Mouse (Mus musculus): ENCODE measurements at regions not wholly inside any gene's neighbourhood (a gene's known extent, or its start where the extent isn't known, plus 50 kb on each side); places are given as distances from the start of the nearest gene placed in this dataset.
A peak's percentile ranks its signal among the peaks of the same experiment; 100 is the strongest.

GRCm38 (mm10) chr10:98500315-98500714 lies 413.9 kb upstream of the Atp2b1 start:
- no peaks in the 10 kb centered on the region for H3K9me3 ChIP-seq (ENCODE audit: control insufficient read depth, low read length)
- ATAC-seq (ENCODE audit: low FRiP score) = no peak
- no peaks in the 10 kb centered on the region for H3K27me3 ChIP-seq (ENCODE audit: control insufficient read depth, insufficient read depth, low read length)
- no peak overlapping the region for H3K9ac ChIP-seq (ENCODE audit: low read length)
- H3K4me1 ChIP-seq (ENCODE audit: control insufficient read depth, insufficient read depth, low read length) = no peaks in the 10 kb centered on the region
- WGBS = 89% methylated on average over 4 of the region's 4 CpGs
- no peak overlapping the region for H3K4me3 ChIP-seq (ENCODE audit: low read depth, low read length)
- no peaks in the 10 kb centered on the region for H3K36me3 ChIP-seq (ENCODE audit: control insufficient read depth, insufficient read depth, low read length)
- no peak for DNase-seq (ENCODE audit: low spot score, missing footprints)
- H3K27ac ChIP-seq (ENCODE audit: low read depth, low read length) = no peak overlapping the region
- H3K4me2 ChIP-seq = no peak overlapping the region

- no peaks in the 10 kb centered on the region for H3K9me3 ChIP-seq (ENCODE audit: control insufficient read depth, low read length)
- DNase-seq (ENCODE audit: low spot score, missing footprints) = no peak
- H3K4me3 ChIP-seq (ENCODE audit: low read depth, low read length) = no peak overlapping the region
- no peaks in the 10 kb centered on the region for H3K4me1 ChIP-seq (ENCODE audit: control insufficient read depth, insufficient read depth, low read length)
- no peaks in the 10 kb centered on the region for H3K27me3 ChIP-seq (ENCODE audit: control insufficient read depth, insufficient read depth, low read length)
- ATAC-seq (ENCODE audit: low FRiP score) = no peak
- no peak overlapping the region for H3K27ac ChIP-seq (ENCODE audit: low read depth, low read length)
- H3K36me3 ChIP-seq (ENCODE audit: control insufficient read depth, insufficient read depth, low read length) = no peaks in the 10 kb centered on the region
- no peak overlapping the region for H3K9ac ChIP-seq (ENCODE audit: low read length)
- no peak overlapping the region for H3K4me2 ChIP-seq
- 83% methylated on average over 5 of the region's 5 CpGs for WGBS
Observed at GRCm38 (mm10) chr10:98501566-98501965, 412.6 kb upstream of the Atp2b1 start.

- Histone ChIP-seq H3K9ac (ENCODE audit: low read length) (no peak overlapping the region), H3K9me3 (ENCODE audit: control insufficient read depth, low read length) (no peaks in the 10 kb centered on the region), H3K4me3 (ENCODE audit: low read depth, low read length) (no peak overlapping the region), H3K27me3 (ENCODE audit: control insufficient read depth, insufficient read depth, low read length) (no peaks in the 10 kb centered on the region), H3K4me1 (ENCODE audit: control insufficient read depth, insufficient read depth, low read length) (no peaks in the 10 kb centered on the region), H3K4me2 (no peak overlapping the region), H3K36me3 (ENCODE audit: control insufficient read depth, insufficient read depth, low read length) (no peaks in the 10 kb centered on the region), H3K27ac (ENCODE audit: low read depth, low read length) (no peak overlapping the region)
- 83% methylated on average over 3 of the region's 3 CpGs for WGBS
- ATAC-seq (ENCODE audit: low FRiP score) = no peak
- no peak for DNase-seq (ENCODE audit: low spot score, missing footprints)
Observed at GRCm38 (mm10) chr10:98504524-98504923, 409.7 kb upstream of the Atp2b1 start.

- no peak overlapping the region for H3K9ac ChIP-seq (ENCODE audit: low read length)
- no peak overlapping the region for H3K27ac ChIP-seq (ENCODE audit: low read depth, low read length)
- H3K36me3 ChIP-seq (ENCODE audit: control insufficient read depth, insufficient read depth, low read length) = no peaks in the 10 kb centered on the region
- no peaks in the 10 kb centered on the region for H3K4me1 ChIP-seq (ENCODE audit: control insufficient read depth, insufficient read depth, low read length)
- no peak overlapping the region for H3K4me2 ChIP-seq
- 30% methylated on average over 5 of the region's 5 CpGs for WGBS
- DNase-seq (ENCODE audit: low spot score, missing footprints) = no peak
- no peak for ATAC-seq (ENCODE audit: low FRiP score)
- H3K4me3 ChIP-seq (ENCODE audit: low read depth, low read length) = no peak overlapping the region
- no peaks in the 10 kb centered on the region for H3K27me3 ChIP-seq (ENCODE audit: control insufficient read depth, insufficient read depth, low read length)
- H3K9me3 ChIP-seq (ENCODE audit: control insufficient read depth, low read length) = no peaks in the 10 kb centered on the region
Observed at GRCm38 (mm10) chr10:98508515-98509143, 405.6 kb upstream of the Atp2b1 start.

- ATAC-seq (ENCODE audit: low FRiP score) (no peak), DNase-seq (ENCODE audit: low spot score, missing footprints) (no peak)
- no peaks in the 10 kb centered on the region for H3K4me1 ChIP-seq (ENCODE audit: control insufficient read depth, insufficient read depth, low read length)
- H3K36me3 ChIP-seq (ENCODE audit: control insufficient read depth, insufficient read depth, low read length) = no peaks in the 10 kb centered on the region
- no peak overlapping the region for H3K27ac ChIP-seq (ENCODE audit: low read depth, low read length)
- peaks cover 5% of the 10 kb centered on the region; the same call in 1 of the 2 replicates for H3K9me3 ChIP-seq (ENCODE audit: control insufficient read depth, low read length)
- 91% methylated on average over 1 of the region's 1 CpGs for WGBS
- no peak overlapping the region for H3K4me3 ChIP-seq (ENCODE audit: low read depth, low read length)
- no peak overlapping the region for H3K4me2 ChIP-seq
- H3K9ac ChIP-seq (ENCODE audit: low read length) = no peak overlapping the region
- H3K27me3 ChIP-seq (ENCODE audit: control insufficient read depth, insufficient read depth, low read length) = no peaks in the 10 kb centered on the region
Observed at GRCm38 (mm10) chr10:98514836-98515235, 399.4 kb upstream of the Atp2b1 start.

- H3K36me3 ChIP-seq (ENCODE audit: control insufficient read depth, insufficient read depth, low read length) = no peaks in the 10 kb centered on the region
- no peak overlapping the region for H3K4me2 ChIP-seq
- no peak overlapping the region for H3K27ac ChIP-seq (ENCODE audit: low read depth, low read length)
- no peak for ATAC-seq (ENCODE audit: low FRiP score)
- peaks cover 5% of the 10 kb centered on the region; the same call in 1 of the 2 replicates for H3K9me3 ChIP-seq (ENCODE audit: control insufficient read depth, low read length)
- H3K9ac ChIP-seq (ENCODE audit: low read length) = no peak overlapping the region
- no peaks in the 10 kb centered on the region for H3K27me3 ChIP-seq (ENCODE audit: control insufficient read depth, insufficient read depth, low read length)
- DNase-seq (ENCODE audit: low spot score, missing footprints) = no peak
- no peak overlapping the region for H3K4me3 ChIP-seq (ENCODE audit: low read depth, low read length)
- H3K4me1 ChIP-seq (ENCODE audit: control insufficient read depth, insufficient read depth, low read length) = no peaks in the 10 kb centered on the region
- 97% methylated on average over 2 of the region's 2 CpGs for WGBS
Observed at GRCm38 (mm10) chr10:98517609-98518008, 396.6 kb upstream of the Atp2b1 start.

- DNase-seq (ENCODE audit: low spot score, missing footprints) (peak; percentile 6), ATAC-seq (ENCODE audit: low FRiP score) (no peak)
- no peaks in the 10 kb centered on the region; the same call in 1 of the 2 replicates for H3K9me3 ChIP-seq (ENCODE audit: control insufficient read depth, low read length)
- no peak overlapping the region for H3K4me2 ChIP-seq
- no peaks in the 10 kb centered on the region for H3K4me1 ChIP-seq (ENCODE audit: control insufficient read depth, insufficient read depth, low read length)
- no peak overlapping the region for H3K4me3 ChIP-seq (ENCODE audit: low read depth, low read length)
- no peak overlapping the region for H3K27ac ChIP-seq (ENCODE audit: low read depth, low read length)
- WGBS = 80% methylated on average over 4 of the region's 4 CpGs
- H3K9ac ChIP-seq (ENCODE audit: low read length) = no peak overlapping the region
- H3K36me3 ChIP-seq (ENCODE audit: control insufficient read depth, insufficient read depth, low read length) = no peaks in the 10 kb centered on the region
- H3K27me3 ChIP-seq (ENCODE audit: control insufficient read depth, insufficient read depth, low read length) = no peaks in the 10 kb centered on the region
Observed at GRCm38 (mm10) chr10:98529565-98529964, 384.6 kb upstream of the Atp2b1 start.

- no peaks in the 10 kb centered on the region for H3K27me3 ChIP-seq (ENCODE audit: control insufficient read depth, insufficient read depth, low read length)
- H3K36me3 ChIP-seq (ENCODE audit: control insufficient read depth, insufficient read depth, low read length) = no peaks in the 10 kb centered on the region
- DNase-seq (ENCODE audit: low spot score, missing footprints) (peak; percentile 53), ATAC-seq (ENCODE audit: low FRiP score) (no peak)
- no peak overlapping the region for H3K4me3 ChIP-seq (ENCODE audit: low read depth, low read length)
- no peak overlapping the region for H3K4me2 ChIP-seq
- 96% methylated on average over 4 of the region's 4 CpGs for WGBS
- H3K4me1 ChIP-seq (ENCODE audit: control insufficient read depth, insufficient read depth, low read length) = no peaks in the 10 kb centered on the region
- no peaks in the 10 kb centered on the region for H3K9me3 ChIP-seq (ENCODE audit: control insufficient read depth, low read length)
- no peak overlapping the region for H3K27ac ChIP-seq (ENCODE audit: low read depth, low read length)
- no peak overlapping the region for H3K9ac ChIP-seq (ENCODE audit: low read length)
Observed at GRCm38 (mm10) chr10:98531425-98531824, 382.8 kb upstream of the Atp2b1 start.

GRCm38 (mm10) chr10:98538706-98539105 lies 375.5 kb upstream of the Atp2b1 start:
- Histone ChIP-seq H3K36me3 (ENCODE audit: control insufficient read depth, insufficient read depth, low read length) (no peaks in the 10 kb centered on the region), H3K4me1 (ENCODE audit: control insufficient read depth, insufficient read depth, low read length) (no peaks in the 10 kb centered on the region), H3K27me3 (ENCODE audit: control insufficient read depth, insufficient read depth, low read length) (no peaks in the 10 kb centered on the region), H3K9me3 (ENCODE audit: control insufficient read depth, low read length) (no peaks in the 10 kb centered on the region), H3K9ac (ENCODE audit: low read length) (no peak overlapping the region), H3K4me3 (ENCODE audit: low read depth, low read length) (no peak overlapping the region), H3K27ac (ENCODE audit: low read depth, low read length) (no peak overlapping the region), H3K4me2 (no peak overlapping the region)
- WGBS = 68% methylated on average over 1 of the region's 1 CpGs
- peak; percentile 51 for DNase-seq (ENCODE audit: low spot score, missing footprints)
- no peak for ATAC-seq (ENCODE audit: low FRiP score)
